Mouse (Mus musculus): Measurements from ENCODE around the gene Atxn7l3b. TPM values are rescaled to one million over a fixed set of nuclear protein-coding genes. Genes with fewer than 3 reads are reported as not detected.

Gene Atxn7l3b
- polyA plus RNA-seq, 1 experiment = 34.0 TPM

DNA sequence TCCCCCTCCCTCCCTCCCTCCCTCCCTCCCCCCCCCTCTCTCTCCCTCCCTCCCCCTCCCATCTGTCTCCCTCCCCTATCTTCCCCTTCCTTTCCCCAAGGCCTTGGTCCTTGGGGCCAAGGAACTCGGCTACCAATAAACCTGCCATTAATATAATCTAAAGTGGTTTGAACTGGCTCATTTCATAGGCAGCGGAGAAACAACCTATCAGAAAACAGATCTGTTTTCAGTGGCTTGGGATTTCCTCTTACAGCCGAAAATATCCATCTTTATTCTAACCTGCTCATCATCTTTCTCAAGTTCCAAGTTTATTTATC is 45.2 kb downstream of the Atxn7l3b start:
- H3K79me2 ChIP-seq (ENCODE audit: control insufficient read depth, insufficient read depth) = no peaks in the 10 kb centered on the region

DNA sequence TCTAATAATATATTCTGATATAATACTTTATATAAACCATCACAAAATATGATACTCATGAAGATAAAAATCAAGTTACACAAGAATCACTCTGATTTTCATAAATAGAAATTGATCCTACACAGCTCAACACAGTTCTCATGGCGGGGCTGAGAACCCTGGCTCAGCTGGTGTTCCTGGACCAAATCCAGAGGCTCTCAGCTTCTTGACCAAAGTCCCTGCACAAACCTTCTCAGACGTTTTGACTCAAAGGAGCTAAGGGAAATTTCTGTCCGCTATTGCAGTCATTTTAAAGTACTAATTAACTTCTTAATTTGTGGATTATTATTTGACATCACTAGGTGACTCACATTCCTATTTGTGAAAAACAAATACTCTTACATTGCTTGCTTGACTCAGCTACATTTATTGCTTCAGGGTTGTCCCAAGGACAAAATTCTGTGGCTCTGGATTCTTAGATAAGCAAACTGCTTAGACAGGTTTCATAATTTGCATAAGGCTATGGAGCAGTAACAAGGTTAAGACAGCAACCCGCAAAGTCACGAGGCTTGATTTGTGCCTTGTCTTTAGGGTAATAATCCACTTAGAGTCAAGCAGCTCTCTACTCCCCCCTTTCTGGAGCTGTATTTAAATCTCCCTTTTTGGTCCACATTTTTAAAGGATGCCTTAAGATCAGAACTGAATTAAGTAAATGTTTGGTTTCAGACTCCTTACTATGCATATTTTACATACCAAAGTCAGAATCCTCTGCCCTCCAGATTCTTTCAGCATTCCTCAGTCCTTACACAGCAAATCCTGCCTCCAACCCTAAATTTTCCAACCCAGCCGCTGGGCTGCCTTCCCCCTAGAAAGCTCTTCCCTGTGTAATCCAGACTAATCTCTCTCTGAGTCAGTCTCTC is 45.8 kb downstream of the Atxn7l3b start:
- Histone ChIP-seq H3K36me3 (ENCODE audit: control insufficient read depth, insufficient read depth) (no peaks in the 10 kb centered on the region), H3K4me3 (ENCODE audit: insufficient read depth, poor library complexity, severe bottlenecking) (no peak overlapping the region), H3K27me3 (ENCODE audit: control insufficient read depth, insufficient read depth, insufficient read length) (no peaks in the 10 kb centered on the region), H3K79me3 (ENCODE audit: low read depth) (no peaks in the 10 kb centered on the region), H3K79me2 (ENCODE audit: control insufficient read depth, insufficient read depth) (no peaks in the 10 kb centered on the region), H3ac (ENCODE audit: control insufficient read depth, insufficient read length, low read depth) (no peak overlapping the region)
- TF ChIP-seq USF1 (IDR thresholded peaks at IDR 0.05; ENCODE audit: low read depth) (peak; percentile 7), MYOD1 (IDR thresholded peaks at IDR 0.05; ENCODE audit: control insufficient read depth, insufficient read length, low read depth) (no peak)

More for the DNA sequence above, 45.2 kb downstream of the Atxn7l3b start:
- Histone ChIP-seq H3K4me3 (ENCODE audit: insufficient read depth, poor library complexity, severe bottlenecking) (no peak overlapping the region), H3K27me3 (ENCODE audit: control insufficient read depth, insufficient read depth, insufficient read length) (no peaks in the 10 kb centered on the region), H3K79me3 (ENCODE audit: low read depth) (no peaks in the 10 kb centered on the region), H3ac (ENCODE audit: control insufficient read depth, insufficient read length, low read depth) (no peak overlapping the region), H3K36me3 (ENCODE audit: control insufficient read depth, insufficient read depth) (no peaks in the 10 kb centered on the region)
- TF ChIP-seq MYOG (IDR thresholded peaks at IDR 0.05; ENCODE audit: control insufficient read depth, extremely low read depth, insufficient read length) (no peak), MYOD1 (IDR thresholded peaks at IDR 0.05; ENCODE audit: control insufficient read depth, insufficient read length, low read depth) (no peak), CEBPB (IDR thresholded peaks at IDR 0.05; ENCODE audit: low read depth) (no peak), MAX (IDR thresholded peaks at IDR 0.05) (no peak), USF1 (IDR thresholded peaks at IDR 0.05; ENCODE audit: low read depth) (no peak), CTCF (IDR thresholded peaks at IDR 0.05; ENCODE audit: control insufficient read depth, insufficient read depth, insufficient read length) (no peak), FOSL1 (IDR thresholded peaks at IDR 0.05; ENCODE audit: insufficient read depth, low read length, poor library complexity, severe bottlenecking) (no peak)

DNA sequence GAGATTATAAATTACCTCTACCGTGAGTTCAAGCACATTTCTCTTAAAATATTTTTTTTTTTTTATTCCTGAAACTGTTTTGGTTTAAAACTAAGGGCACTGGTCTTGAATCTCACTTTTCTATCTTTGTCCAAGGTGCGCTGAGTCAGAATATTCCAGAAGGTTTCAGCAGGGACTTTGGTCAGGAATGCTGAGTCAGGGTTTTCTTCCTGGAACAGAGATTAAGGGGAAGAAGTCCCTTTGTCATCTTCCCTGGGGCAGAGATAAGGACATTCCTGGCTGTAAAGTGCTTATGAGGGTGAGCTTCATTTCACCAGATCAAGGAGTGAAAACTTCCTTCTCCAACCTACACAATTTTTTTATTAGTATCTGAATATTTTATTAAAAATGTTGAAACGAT is 46.7 kb downstream of the Atxn7l3b start:
- Histone ChIP-seq H3K36me3 (ENCODE audit: control insufficient read depth, insufficient read depth) (no peaks in the 10 kb centered on the region), H3K27me3 (ENCODE audit: control insufficient read depth, insufficient read depth, insufficient read length) (no peaks in the 10 kb centered on the region), H3ac (ENCODE audit: control insufficient read depth, insufficient read length, low read depth) (no peak overlapping the region), H3K79me2 (ENCODE audit: control insufficient read depth, insufficient read depth) (no peaks in the 10 kb centered on the region), H3K4me3 (ENCODE audit: insufficient read depth, poor library complexity, severe bottlenecking) (no peak overlapping the region), H3K79me3 (ENCODE audit: low read depth) (no peaks in the 10 kb centered on the region)
- TF ChIP-seq MAX (IDR thresholded peaks at IDR 0.05) (no peak), MYOG (IDR thresholded peaks at IDR 0.05; ENCODE audit: control insufficient read depth, extremely low read depth, insufficient read length) (no peak), CEBPB (IDR thresholded peaks at IDR 0.05; ENCODE audit: low read depth) (no peak), FOSL1 (IDR thresholded peaks at IDR 0.05; ENCODE audit: insufficient read depth, low read length, poor library complexity, severe bottlenecking) (no peak), CTCF (IDR thresholded peaks at IDR 0.05; ENCODE audit: control insufficient read depth, insufficient read depth, insufficient read length) (no peak), USF1 (IDR thresholded peaks at IDR 0.05; ENCODE audit: low read depth) (no peak), MYOD1 (IDR thresholded peaks at IDR 0.05; ENCODE audit: control insufficient read depth, insufficient read length, low read depth) (no peak)

DNA sequence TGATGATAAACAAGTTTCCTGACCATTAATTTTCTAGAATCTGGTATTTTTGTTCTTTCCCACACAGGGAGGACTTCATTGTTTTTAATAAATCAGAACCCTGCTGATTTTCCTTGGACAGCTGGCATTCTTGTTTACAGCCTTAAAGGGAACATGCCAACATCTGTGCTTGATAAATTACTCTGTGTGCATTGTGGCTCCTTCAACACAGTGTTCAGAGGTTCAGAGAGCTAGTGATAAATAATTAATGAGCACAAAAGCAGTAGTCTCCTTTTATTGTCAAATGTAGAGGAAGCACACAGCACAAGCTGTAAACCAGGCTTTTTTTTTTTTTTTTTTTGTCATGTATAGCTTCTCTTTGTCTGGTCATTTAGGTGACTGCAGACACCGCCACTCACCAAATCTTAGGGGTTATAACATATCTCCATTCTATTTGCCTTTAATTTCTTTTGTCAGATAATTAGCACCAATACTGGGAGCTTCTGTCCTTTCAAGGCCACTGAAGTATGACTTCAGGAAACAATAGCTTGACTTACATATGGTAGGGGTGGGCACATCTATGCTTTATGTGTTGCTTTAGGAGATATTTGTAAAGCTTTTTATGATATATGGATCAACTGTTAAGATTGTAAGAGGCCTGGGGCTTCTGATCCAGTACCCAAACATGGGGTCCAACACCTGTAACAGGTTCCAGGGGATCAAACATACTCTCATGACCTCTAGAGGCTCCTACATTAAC is 52.0 kb downstream of the Atxn7l3b start:
- H3K36me3 ChIP-seq (ENCODE audit: control insufficient read depth, insufficient read depth) = no peaks in the 10 kb centered on the region
- no peaks in the 10 kb centered on the region for H3K79me2 ChIP-seq (ENCODE audit: control insufficient read depth, insufficient read depth)
- TF ChIP-seq FOSL1 (IDR thresholded peaks at IDR 0.05; ENCODE audit: insufficient read depth, low read length, poor library complexity, severe bottlenecking) (no peak), MAX (IDR thresholded peaks at IDR 0.05) (no peak), MYOG (IDR thresholded peaks at IDR 0.05; ENCODE audit: control insufficient read depth, extremely low read depth, insufficient read length) (no peak), CEBPB (IDR thresholded peaks at IDR 0.05; ENCODE audit: low read depth) (no peak), MYOD1 (IDR thresholded peaks at IDR 0.05; ENCODE audit: control insufficient read depth, insufficient read length, low read depth) (no peak), CTCF (IDR thresholded peaks at IDR 0.05; ENCODE audit: control insufficient read depth, insufficient read depth, insufficient read length) (no peak), USF1 (IDR thresholded peaks at IDR 0.05; ENCODE audit: low read depth) (no peak)
- no peak overlapping the region for H3K4me3 ChIP-seq (ENCODE audit: insufficient read depth, poor library complexity, severe bottlenecking)
- H3K79me3 ChIP-seq (ENCODE audit: low read depth) = no peaks in the 10 kb centered on the region
- H3K27me3 ChIP-seq (ENCODE audit: control insufficient read depth, insufficient read depth, insufficient read length) = no peaks in the 10 kb centered on the region
- H3ac ChIP-seq (ENCODE audit: control insufficient read depth, insufficient read length, low read depth) = no peak overlapping the region
